Mouse (Mus musculus) splenic B cell, adult 2 months (primary cell): ENCODE measurements around the gene Speg.
A peak's percentile ranks its signal among the peaks of the same experiment; 100 is the strongest.

Source experiments
- DNase-seq: peaks from one replicate; pipeline ENCODE4 v3.0.0-alpha.2; 2011; ENCODE audit warnings: low read depth, low spot score
- H3K27me3 ChIP-seq: 2 replicates; pipeline ENCODE4 v1.6.1; 2012; ENCODE audit warnings: mild to moderate bottlenecking, low read length, moderate library complexity, mixed read lengths; ENCODE audit not compliant: control insufficient read depth, poor library complexity, insufficient read depth, severe bottlenecking
- H3K36me3 ChIP-seq: 2 replicates; pipeline ENCODE4 v1.6.1; 2012; ENCODE audit warnings: mild to moderate bottlenecking, low read length, moderate library complexity, mixed read lengths; ENCODE audit not compliant: control insufficient read depth, poor library complexity, insufficient read depth, severe bottlenecking

Gene Speg

GRCm38 (mm10) chr1:75435475-75436328, 60.6 kb downstream of the Speg start, which contains the start of gene Gmppa:
Gene Gmppa (plus strand): TSS chr1:75435930.
- no peaks in the 10 kb centered on the region for H3K27me3 ChIP-seq

GRCm38 (mm10) chr1:75438782-75439181, 63.7 kb downstream of the Speg start:
- DNase-seq, result no peak
- Histone ChIP-seq H3K36me3 (0 out of 2 replicates have a peak, but pooled peaks cover 2% of the 10 kb centered on the region), H3K27me3 (no peaks in the 10 kb centered on the region)

More at GRCm38 (mm10) chr1:75435475-75436328, 60.6 kb downstream of the Speg start, which contains the start of gene Gmppa:
- peak; percentile 70 for DNase-seq
- 0 out of 2 replicates have a peak, but pooled peaks cover 2% of the 10 kb centered on the region for H3K36me3 ChIP-seq

GRCm38 (mm10) chr1:75440661-75441060, 65.6 kb downstream of the Speg start:
- Histone ChIP-seq H3K36me3 (0 out of 2 replicates have a peak, but pooled peaks cover 2% of the 10 kb centered on the region), H3K27me3 (no peaks in the 10 kb centered on the region)
- no peak for DNase-seq

- Histone ChIP-seq H3K36me3 (0 out of 2 replicates have a peak, but pooled peaks cover 2% of the 10 kb centered on the region), H3K27me3 (peaks cover 5% of the 10 kb centered on the region)
- DNase-seq, result no peak
Observed at GRCm38 (mm10) chr1:75441471-75441996, 66.4 kb downstream of the Speg start.

GRCm38 (mm10) chr1:75442171-75442570, 67.1 kb downstream of the Speg start:
- DNase-seq, result no peak
- H3K36me3 ChIP-seq, result 0 out of 2 replicates have a peak, but pooled peaks cover 2% of the 10 kb centered on the region
- H3K27me3 ChIP-seq, result peaks cover 5% of the 10 kb centered on the region

DNA sequence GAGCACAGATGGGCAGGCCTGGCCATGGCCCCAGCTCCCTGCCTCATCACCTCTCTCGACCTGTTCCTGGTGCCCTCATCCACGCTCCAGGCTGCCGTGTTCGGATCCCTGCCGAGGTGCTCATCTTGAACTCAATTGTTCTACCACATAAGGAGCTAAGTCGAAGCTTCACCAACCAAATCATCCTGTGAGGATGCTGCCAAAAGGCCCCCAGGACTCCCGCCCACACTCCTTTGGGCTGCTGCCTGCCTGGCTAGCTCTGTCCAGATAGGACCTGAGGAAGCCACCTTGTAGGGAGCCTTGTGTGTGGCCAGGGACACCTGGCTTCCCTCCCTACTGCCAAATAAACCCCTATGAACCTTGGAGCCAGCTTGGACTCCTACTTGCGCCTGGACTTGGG, 67.7 kb downstream of the Speg start:
- DNase-seq, result no peak
- Histone ChIP-seq H3K27me3 (peaks cover 5% of the 10 kb centered on the region), H3K36me3 (0 out of 2 replicates have a peak, but pooled peaks cover 2% of the 10 kb centered on the region)

GRCm38 (mm10) chr1:75443247-75444024, 68.3 kb downstream of the Speg start:
- H3K36me3 ChIP-seq, result 0 out of 2 replicates have a peak, but pooled peaks cover 2% of the 10 kb centered on the region
- peaks cover 5% of the 10 kb centered on the region for H3K27me3 ChIP-seq
- DNase-seq, result no peak

DNA sequence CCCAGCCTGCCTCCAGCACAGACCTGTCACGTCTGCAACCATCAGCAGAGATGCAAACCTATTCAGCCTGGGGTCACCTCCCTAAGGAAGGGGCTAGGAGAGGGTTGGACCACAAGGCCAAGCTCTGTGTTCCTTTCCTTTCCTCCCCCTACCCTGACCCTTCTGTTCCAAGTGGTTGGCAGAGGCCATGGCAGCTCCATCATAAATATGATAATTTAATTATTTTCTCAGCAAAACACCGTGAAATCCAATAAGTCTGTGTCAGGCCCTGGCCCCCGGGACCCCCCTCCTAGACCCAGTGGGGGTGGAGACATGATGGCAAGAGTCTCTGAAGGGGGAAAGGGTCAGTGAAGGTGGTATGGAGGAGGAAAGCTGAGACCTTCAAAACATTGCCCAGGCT, 69.1 kb downstream of the Speg start:
- Histone ChIP-seq H3K36me3 (0 out of 2 replicates have a peak, but pooled peaks cover 2% of the 10 kb centered on the region), H3K27me3 (peaks cover 5% of the 10 kb centered on the region)
- no peak for DNase-seq

GRCm38 (mm10) chr1:75445141-75445701, 70.1 kb downstream of the Speg start:
- Histone ChIP-seq H3K27me3 (peaks cover 5% of the 10 kb centered on the region), H3K36me3 (0 out of 2 replicates have a peak, but pooled peaks cover 2% of the 10 kb centered on the region)
- no peak for DNase-seq

DNA sequence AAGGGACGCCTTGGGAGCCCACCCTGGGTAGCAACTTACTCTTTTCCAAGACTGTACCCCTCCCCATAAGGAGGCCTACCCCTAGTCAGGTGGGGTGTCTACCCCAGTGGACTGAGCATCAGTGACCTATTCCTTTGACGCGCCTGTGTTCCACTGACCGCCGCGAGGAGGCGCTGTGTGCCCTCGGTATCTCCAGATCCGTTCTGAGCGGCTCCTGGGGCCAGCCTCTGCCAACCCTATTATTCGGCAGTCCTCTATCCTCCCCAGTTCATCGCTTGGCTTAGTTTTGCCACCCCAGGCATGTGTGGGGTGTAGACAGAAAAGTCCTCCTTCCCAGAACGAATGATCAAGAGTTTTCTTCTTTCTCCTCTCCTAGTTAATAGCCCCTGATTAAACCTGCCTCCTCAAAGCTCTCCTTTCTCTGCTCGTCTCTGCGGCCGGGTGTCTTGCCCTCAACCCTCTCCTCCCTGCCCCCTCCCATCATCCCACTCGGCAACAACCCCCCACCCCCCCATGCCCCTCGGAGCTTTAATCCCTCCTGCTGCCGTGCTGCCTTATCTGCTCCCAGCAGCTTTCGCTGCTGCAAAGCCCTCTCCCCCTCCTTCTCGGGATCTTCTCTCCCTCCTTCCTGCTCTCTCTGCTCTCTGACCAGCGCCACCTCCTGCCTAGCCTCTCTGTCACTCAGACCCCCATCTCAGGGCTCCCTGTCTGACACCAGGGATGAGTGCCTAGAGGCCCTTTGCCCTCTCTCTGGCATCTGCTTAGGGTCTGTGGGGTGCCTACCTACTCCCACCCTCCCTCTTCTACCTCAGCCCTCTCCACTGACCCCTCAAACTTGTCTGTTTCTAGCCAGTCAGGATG, 70.9 kb downstream of the Speg start:
- Histone ChIP-seq H3K27me3 (peaks cover 5% of the 10 kb centered on the region), H3K36me3 (no peaks in the 10 kb centered on the region)
- DNase-seq, result peak; percentile 83

DNA sequence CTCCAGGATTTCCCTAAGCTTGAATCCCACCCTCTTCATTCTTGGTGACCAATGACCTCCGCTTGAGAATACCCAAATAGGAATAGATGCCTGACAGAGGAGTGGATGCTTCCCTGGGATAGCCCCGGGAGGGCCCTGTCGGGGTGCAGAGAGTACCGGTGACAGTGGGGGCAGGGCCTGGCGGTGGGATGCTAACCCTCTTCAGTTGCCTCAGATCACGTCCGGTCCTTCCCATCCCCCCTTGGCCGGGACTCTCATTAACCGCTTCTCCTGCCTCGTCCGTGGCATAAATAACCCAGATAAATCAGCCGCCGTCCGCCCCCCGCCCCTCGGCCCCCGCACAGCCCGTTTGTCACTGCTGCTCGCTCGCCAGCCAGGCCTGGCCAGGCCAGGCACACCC, 71.6 kb downstream of the Speg start:
- DNase-seq, result no peak
- peaks cover 5% of the 10 kb centered on the region for H3K27me3 ChIP-seq

GRCm38 (mm10) chr1:75447265-75448051, 72.4 kb downstream of the Speg start:
- peaks cover 5% of the 10 kb centered on the region for H3K27me3 ChIP-seq
- peak; percentile 20 for DNase-seq
- no peaks in the 10 kb centered on the region for H3K36me3 ChIP-seq

More for the DNA sequence above, 71.6 kb downstream of the Speg start:
- H3K36me3 ChIP-seq, result no peaks in the 10 kb centered on the region

- DNase-seq, result no peak
- no peaks in the 10 kb centered on the region for H3K36me3 ChIP-seq
- H3K27me3 ChIP-seq, result peaks cover 5% of the 10 kb centered on the region
Observed at GRCm38 (mm10) chr1:75448052-75448431, 72.9 kb downstream of the Speg start.
